Mouse (Mus musculus) B cell, adult 62 days (primary cell): ENCODE measurements around the gene Vangl2. TPM values are rescaled to one million over a fixed set of nuclear protein-coding genes. Genes with fewer than 3 reads are reported as not detected.

Source experiments
- total RNA-seq: library from RNA; stranded (reverse); gene quantifications from 4 replicates; pipeline ENCODE4 v1.2.4, GENCODE M21; 2023

The Vangl2 gene
- 5.2 to 9.8 TPM (median 6.4 TPM) in 4 replicates for total RNA-seq

DNA sequence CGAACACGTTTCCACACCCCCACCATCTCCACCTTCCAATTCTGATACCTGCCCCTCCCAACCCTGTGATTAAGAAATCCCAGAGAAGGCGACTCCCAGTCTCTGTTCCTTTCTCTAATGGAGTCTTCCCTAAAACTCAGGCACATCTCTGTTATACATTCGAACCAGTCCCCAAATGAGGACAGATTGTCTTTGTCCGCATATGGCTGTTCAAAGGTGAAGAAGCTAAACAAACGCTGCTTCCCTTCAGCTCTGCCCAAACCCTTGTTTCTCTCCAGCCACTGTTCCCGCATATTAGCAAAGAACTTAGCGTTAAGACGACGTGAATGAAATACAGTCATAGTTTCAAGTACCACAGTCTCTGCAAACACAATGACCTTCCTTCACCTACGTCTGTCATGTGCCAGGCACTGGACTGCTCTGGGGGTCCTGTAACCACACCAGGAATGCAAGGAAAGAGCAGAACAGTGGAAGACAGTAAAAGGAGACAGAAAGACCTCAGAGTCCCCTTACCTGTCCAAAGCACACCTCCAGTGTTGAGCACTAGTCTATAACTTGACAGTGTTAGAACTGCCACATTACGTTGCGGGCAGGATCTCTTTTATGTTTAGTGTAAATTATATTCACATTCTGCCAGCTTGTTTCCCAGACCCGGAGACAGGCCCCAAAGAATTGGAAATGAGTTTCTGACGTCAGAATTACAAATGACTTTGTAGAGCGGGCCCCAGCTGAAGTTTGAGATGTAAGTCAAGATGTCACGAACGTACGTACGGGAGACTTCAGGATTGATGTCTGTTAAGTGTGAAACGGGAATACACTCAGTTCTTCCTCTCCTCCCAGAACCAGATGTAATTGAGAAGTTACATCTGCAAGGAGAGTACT is at the start of gene Vangl2:
TSS of gene Vangl2 (minus strand) at position 51 of the 882 bp plus-strand sequence.

GRCm38 (mm10) chr1:172057491-172057921 is 29.3 kb upstream of the Vangl2 start, which contains the start of gene Nhlh1:
Nhlh1 (minus strand) TSS chr1:172057573.

Other genes with a start within 250 kb of the Vangl2 start
- 88.8 to 112 TPM (median 107 TPM) in 4 replicates for gene Cd84, start 188.7 kb downstream of the Vangl2 start, total RNA-seq
- gene Gm10521, start 132.8 kb downstream of the Vangl2 start, total RNA-seq: 13.1 to 15.2 TPM (median 14.8 TPM) in 4 replicates
- 145 to 171 TPM (median 165 TPM) in 4 replicates for gene Slamf6, start 110.9 kb downstream of the Vangl2 start, total RNA-seq
- not detected in 4 replicates for gene Nhlh1, start 29.1 kb upstream of the Vangl2 start, total RNA-seq
- 152 to 166 TPM (median 154 TPM) in 4 replicates for gene Copa, start 54.1 kb upstream of the Vangl2 start, total RNA-seq
- 91.0 to 99.8 TPM (median 98.2 TPM) in 4 replicates for gene Ncstn, start 54.4 kb upstream of the Vangl2 start, total RNA-seq
- gene Pex19, start 98.3 kb upstream of the Vangl2 start, total RNA-seq: 50.1 to 62.8 TPM (median 56.7 TPM) in 4 replicates
- 108 to 119 TPM (median 112 TPM) in 4 replicates for gene Dcaf8, start 119.6 kb upstream of the Vangl2 start, total RNA-seq
- gene Pea15a, start 178.4 kb upstream of the Vangl2 start, total RNA-seq: 25.2 to 33.4 TPM (median 29.6 TPM) in 4 replicates
- gene Casq1, start 191.4 kb upstream of the Vangl2 start, total RNA-seq: 0.60 TPM in 1 of 4 replicates, not detected in the others
- not detected in 4 replicates for gene Atp1a4, start 230.0 kb upstream of the Vangl2 start, total RNA-seq
- gene Igsf8, start 233.2 kb upstream of the Vangl2 start, total RNA-seq: 22.6 to 31.4 TPM (median 27.2 TPM) in 4 replicates